Mouse (Mus musculus) adrenal gland, postnatal 36 days (tissue): ENCODE measurements at regions not wholly inside any gene's neighbourhood (a gene's known extent, or its start where the extent isn't known, plus 50 kb on each side); places are given as distances from the start of the nearest gene placed in this dataset.
A peak's percentile ranks its signal among the peaks of the same experiment; 100 is the strongest.

Source experiments
- DNase-seq, 2 experiments: peaks; one replicate each; pipeline ENCODE4 v3.0.0; 2021; ENCODE audit warnings: mixed read lengths in 1 of 2

DNA sequence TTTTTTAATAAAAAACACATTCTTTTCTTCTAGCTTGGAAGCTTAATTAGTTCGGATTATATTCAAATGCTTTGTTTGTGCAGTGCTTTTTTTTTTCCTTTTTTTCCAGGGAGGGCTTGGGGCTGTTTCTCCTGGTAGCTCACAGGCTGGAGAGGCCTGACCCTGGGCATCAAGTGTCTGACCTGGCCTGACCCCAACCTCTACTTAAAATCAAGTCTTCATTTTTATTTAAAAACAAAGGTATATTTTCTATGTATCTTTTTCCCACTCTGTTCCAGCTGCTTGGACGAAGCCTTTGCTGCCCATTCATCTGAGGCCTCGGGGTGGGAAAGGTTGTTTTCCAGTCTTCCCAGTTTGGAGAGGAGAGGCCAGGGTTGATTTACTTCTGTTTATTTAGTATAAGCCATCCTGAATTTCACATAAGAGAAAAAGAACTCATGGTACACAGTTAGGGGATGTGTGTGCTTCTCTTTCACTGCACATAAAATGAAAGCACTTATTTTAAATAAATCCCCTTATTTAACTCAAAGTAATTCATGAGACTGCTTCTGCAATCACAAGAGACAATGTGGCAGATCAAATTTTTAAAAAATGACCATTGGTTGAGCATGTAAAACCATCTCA is 539.1 kb downstream of the Ptprc start:
- no peak for DNase-seq

DNA sequence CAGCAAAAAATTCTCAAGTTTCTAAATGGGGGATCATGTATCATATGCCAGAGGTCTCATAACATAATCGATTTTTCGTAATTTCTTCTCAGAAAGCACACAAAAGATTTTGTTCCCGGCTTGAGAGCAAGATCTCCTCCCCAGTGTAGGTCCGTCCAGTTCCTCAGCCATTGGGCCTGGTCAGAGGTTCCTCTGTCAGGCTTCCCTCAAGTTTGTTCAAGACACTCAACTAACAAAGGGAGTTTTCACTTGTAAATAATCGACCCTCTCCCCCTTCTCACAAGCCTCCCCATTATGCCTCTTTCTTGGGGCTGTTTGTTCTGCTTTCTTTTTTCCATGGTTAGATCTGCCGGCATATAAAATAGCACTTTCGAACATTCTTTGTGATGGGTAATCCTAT is 539.7 kb downstream of the Ptprc start:
- DNase-seq = no peak

DNA sequence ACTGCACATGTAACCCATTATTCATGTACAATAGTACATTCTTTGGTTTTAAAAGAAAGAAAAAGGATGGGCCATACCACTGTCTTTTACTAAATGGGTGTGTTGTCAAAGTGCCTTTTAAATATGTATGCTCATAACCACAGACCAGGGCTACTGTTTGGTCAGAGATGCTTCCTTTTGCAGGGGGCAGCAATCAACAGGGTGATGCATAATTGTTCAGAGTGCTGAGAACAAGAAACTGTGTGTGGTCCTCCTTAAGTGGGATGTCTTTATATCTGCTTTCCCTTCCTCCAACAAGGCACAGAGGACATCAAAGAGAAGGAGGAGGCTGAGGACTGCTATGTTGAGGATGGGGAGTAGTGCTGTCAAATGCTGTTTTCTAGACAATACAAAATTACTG is 544.0 kb downstream of the Ptprc start:
- DNase-seq = no peak

DNA sequence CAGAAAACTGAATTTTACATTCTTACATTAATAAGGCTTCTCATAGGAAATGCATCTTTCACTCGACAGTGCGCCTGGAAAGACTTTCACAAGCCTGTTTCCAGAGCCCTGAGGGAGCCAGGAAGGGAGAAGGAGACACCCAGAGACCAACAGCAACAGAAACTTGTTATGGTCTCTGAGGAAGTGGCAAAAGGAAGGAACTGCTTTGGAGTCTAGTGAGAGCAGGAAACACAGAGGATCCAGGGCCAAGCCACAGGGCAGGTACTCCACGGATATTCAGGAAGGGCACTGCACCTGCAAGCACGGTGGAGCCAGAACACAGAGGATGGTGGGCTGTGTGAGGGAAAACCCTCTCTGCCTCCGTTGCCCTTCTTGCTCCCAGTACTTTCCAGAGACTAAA is 554.8 kb downstream of the Ptprc start:
- peak; percentile 4 to 6 for DNase-seq

DNA sequence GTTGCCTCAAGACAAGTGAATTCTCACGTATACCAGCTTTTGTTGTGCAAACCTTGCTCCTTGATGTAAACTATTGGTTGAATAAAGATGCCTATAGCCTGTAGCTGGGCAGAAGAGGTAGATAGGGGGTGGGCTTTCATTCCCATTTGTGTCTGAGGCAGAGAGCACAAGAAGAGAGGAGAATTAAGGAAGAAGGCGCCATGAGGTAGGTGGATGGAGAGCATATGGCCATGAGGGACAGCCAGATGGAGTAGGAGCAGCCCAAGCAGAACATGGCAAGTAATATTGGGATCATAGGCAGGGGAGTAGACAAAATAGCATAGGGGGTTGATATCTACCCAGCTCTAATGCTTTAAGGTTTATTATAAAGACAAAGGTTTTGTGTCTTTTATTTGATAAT is 557.3 kb downstream of the Ptprc start:
- DNase-seq = no peak

DNA sequence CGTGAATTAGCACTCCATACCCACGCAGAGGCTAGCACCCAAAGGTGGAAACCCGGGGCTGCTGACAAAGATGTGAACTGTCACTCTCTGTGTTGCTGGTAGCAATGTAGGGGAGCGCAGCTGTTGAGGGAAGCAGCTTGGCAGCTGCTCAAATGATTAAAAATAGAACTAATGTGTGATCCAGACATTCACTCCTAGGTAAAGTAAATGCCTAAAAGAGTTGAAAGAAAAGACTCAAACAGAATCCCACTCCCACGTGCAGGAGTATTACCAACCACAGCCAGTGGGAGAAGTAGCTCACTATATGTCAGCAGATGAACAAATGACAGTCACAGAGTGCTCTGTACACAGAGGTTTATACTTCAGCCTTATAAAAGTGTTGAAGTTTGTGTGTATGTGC is 558.0 kb downstream of the Ptprc start:
- DNase-seq = no peak

DNA sequence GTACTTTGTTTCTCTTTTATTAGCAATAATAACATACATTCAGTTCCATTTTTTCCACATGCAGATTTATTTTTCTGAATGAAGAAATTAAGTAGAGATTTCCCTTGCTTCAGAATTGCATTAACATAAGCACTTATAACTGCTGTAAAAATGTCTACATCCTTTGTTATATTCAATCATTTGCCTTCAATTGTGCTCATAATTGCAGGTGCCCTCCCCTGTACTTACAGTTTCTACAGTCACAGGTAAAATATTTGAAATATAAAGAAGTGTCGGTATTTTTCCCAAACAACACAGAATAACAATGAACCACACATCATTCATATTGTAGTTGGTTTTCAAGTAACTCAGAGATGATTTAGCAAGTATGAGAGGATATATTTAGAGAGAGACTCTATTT is 568.8 kb downstream of the Ptprc start:
- DNase-seq = no peak

DNA sequence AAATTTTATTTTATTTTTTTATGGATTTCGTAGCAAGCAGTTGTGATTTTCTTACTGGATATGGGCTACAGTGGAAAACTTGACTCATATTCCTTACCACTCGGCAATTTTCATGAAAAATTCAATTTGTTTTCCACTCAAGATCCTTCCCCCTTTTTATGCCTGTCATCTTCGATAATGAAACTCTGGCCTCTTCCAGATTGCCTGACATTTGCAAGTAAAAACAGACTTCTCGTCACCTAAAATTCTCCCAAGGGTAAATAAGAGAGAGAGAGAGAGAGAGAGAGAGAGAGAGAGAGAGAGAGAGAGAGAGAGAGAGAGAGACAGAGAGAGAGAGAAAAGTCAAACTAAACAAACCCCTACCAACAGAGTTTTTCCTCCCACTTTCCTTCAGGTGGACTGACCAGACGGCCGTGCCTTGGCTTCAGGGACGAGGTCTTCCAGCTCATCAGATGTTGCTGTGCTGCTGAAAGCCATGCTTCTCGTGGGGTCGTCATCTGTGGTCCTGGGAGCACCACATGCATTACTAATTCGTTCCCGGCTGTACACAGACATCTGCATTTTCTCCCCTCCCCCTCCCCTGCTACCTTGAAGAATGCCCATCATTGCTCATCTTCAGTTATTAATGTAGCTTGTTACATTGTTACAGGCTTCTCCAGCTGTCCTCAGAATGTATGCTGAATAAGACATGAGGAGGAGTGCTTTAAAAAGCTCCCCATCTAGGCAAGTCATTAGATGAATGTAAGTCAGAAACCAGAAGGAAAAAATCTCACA is 569.4 kb downstream of the Ptprc start:
- DNase-seq = no peak

DNA sequence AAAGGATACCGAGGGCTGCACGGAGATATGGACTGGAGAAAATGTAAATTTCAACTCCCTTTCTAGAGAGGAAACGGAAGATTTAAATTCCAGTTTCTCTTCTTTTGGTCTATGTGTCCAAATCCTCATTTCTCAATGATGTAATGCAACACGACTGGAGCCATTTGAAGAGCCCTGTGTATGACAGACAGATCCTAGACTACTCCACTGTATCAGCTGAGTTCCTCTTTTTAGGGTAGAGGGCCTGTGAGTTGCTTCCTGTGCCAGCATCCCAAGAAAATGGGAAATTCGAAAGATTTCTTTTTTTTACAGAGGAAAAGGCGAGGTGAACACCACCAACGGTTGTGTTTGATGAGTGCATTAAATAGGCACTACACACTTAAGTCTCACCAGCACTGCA is 581.8 kb downstream of the Ptprc start:
- DNase-seq = no peak

DNA sequence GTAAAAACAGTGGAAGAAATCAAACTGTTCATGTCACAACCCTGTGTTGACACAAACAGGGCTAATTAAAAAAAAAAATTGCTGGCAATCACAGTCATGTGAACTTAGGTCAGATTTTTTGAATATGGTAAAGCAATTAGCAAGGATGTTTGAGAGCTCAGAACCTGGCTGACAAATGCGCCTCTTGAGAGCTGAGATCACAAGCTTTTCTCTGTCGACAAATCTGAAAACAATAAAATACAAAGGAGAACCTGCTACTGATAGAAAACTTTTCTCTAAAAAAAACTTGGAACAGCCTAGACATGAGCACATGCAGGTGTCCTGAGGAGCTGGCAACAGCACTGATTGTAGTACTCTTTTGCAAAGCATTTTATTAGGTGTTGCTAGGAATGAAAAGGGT is 583.6 kb downstream of the Ptprc start:
- DNase-seq = no peak

DNA sequence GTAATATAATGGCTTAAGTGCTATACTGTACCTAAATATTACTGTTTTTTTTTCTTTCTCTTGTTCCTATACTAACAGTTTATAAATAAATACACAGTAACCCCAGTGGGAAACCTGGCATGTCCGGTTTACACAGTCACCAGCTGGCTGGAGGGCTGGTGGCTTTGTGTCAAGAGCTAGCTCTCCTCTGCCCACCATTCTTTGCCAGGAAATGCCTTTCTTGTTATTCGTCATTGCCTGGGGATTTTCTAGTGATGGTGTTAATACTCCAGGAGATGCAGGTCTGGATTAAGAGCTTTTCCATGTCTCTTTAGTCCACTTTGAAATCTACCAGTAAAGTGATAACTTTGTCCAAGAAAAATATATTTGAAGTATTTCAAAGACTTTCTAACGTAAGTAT is 584.2 kb downstream of the Ptprc start:
- peak in 1 of 2 experiments; percentile 5 for DNase-seq

DNA sequence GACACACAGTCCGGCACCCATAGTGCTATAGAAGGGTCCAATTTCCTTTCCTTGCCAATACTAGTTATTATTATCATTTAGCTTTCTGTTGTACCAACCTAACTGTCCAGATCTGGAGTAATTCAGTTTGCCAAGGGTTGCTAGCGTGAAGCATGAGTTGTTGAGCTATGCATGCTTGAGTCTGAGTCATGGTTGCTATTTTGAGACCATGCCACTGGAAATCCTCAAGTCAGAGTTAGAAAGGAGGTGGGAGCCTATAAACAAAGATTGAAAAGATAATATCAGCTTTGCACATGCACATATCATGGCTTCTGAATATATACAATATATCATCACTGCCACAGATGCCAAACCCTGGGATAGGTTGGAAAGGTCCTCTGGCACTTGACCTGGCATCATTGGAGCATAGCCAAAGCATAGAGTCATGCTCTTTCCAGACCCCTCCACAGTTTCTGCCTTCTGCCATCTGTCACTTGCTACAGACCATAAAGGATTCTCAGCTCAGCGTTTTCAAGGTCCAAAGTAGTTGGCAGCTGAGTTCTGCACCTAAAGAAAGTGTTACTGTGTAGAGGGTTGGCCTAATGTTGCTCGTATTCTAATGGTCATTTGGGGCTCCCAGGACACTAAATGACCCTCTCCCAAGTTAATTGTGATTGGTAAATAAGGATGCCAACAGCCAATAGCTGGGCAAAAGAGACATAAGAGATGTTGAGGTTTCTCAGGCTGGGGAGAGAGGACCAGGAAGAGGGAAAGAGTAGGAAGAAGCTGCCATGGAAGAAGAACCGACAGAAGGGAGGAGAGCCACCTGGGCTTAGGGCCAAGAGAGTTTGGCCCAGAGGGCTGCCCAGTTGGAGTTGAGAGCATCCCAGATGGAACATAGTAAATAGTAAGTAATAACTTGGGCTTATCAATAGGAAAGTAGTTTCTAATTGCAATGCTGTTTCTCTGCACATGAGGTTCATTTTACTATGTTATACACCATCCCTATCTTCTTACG is 586.9 kb downstream of the Ptprc start:
- DNase-seq = no peak

DNA sequence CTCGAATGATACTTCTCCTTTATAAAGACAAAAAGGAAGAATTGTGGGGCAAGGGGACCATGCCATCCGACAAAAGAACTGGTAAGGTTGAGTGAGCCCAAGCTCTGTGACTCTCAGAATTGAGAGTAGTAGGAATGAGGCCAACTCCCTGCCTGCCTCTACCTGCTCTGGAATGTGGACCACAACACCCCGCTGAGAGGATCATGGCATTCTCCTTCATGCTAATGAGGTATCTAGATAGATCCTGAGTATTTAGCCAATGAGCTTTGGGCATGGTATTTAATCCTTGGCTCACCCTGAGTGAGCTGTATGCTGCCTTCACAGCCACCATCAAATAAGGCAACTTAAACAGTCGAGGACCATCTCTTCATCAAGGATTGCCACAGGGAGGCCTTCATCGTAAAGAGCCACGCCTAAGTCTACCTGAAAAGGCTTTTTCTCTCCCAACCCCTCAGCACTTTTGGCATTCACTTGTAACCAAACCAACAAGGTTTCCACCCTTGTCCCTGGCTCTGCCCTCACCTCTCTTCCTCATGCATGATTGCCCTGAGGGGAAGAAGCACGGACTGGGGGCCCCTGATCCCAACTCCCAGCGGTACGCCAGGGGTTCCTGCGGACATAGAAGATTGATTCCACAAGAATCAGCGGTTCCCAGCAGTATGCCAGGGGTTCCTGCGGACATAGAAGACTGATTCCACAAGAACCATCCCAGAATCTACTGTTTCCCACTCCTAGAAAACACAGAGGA is 587.9 kb downstream of the Ptprc start:
- DNase-seq = no peak

DNA sequence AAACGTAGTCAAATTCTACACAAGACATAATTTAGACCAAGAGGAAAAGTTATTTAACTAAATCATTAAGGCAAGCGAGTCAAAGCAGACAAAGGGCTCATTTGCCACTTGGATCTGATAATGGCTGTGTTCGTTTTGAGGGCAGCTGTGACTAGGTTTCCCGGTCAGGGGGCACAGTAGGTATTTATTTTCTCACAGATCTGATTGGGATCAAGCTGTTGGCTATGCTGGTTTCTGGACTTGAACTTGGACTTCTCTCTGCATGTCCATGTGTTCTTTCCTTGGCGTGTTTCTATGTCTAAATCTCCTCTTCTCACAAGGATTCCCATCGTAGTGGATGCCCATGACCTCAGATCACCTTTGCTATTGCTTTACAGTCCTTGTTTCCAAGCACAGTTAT is 590.8 kb downstream of the Ptprc start:
- no peak for DNase-seq

DNA sequence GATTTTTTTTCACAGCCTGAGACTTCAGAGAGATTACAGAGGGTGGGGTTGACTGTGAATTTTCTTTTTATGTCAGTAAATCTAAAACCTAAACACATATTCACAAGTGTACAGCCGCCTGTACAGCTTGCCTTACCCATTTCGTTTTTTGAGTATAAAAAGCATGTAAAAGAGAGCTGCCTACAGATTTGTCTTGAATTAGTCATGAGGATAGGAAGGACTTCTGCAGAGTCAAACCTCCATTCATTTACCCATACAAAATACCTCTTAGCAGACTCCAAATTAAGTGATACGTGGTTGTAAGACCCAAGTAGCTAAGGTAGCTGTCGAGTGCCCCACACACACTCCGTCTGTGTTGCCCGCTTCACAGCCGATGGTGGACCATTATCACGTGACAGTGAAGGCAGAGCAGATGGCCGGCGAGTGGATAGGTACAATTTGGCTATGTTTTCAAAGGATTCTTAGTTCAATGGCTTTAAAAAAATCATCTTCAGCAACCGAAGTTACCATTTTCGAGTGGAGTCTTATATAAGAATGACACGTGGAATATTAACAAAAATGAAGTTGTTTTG is 591.3 kb downstream of the Ptprc start:
- DNase-seq = no peak

DNA sequence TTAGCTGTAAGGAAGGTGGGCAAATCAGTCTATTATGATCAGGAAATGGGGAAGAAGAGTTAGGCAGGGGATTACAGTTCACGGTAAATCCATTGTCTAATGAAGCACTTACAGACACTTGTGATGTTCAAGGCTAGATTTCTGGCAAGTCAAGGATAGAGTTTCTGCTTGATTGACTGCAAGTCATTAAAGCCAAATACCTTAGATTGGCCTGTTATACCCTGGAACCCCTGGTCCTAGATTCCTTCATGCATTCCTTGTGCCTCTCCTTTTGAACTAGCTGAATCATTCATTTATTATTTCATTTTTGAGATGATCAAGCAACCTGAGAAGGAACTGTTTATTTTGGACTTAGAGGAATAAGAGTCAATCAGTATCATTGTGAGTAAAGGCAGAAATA is 597.9 kb downstream of the Ptprc start:
- DNase-seq = no peak

DNA sequence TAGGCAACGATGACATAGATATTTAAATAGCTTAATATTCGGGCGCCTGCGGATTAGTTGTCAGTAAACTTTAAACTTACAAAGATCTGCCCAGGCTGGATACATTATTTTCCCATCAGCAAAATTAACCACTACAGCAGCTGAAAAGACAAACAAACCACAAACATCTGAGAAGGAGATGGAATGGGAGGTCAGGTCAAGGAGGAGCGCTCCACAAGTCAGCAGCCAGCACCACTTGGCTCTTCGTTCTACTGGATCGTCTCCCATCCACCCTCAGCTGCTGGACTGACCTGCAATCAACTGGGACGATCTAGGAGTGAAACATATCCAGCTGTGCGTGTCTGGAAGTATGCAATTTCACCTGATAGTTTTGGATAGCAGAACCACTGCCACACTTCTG is 599.3 kb downstream of the Ptprc start:
- no peak for DNase-seq

DNA sequence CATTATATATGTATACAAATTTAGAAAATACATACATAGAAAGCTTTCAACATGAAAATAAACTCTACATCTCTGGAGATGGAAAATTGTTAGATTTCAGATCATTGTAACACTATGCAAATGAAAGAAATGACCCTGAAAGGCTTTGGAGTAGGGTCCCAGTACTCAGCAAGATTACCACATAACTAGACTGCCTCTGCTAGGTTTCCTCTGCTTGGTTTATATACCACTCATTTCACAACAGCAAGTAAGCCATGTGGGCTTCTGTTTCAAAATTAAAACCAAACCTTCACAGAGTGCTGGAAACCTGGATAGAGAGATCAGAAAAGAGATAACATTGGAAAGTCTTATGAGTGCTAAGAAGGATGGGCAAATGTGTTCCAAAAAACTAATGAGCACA is 600.1 kb downstream of the Ptprc start:
- DNase-seq = no peak

DNA sequence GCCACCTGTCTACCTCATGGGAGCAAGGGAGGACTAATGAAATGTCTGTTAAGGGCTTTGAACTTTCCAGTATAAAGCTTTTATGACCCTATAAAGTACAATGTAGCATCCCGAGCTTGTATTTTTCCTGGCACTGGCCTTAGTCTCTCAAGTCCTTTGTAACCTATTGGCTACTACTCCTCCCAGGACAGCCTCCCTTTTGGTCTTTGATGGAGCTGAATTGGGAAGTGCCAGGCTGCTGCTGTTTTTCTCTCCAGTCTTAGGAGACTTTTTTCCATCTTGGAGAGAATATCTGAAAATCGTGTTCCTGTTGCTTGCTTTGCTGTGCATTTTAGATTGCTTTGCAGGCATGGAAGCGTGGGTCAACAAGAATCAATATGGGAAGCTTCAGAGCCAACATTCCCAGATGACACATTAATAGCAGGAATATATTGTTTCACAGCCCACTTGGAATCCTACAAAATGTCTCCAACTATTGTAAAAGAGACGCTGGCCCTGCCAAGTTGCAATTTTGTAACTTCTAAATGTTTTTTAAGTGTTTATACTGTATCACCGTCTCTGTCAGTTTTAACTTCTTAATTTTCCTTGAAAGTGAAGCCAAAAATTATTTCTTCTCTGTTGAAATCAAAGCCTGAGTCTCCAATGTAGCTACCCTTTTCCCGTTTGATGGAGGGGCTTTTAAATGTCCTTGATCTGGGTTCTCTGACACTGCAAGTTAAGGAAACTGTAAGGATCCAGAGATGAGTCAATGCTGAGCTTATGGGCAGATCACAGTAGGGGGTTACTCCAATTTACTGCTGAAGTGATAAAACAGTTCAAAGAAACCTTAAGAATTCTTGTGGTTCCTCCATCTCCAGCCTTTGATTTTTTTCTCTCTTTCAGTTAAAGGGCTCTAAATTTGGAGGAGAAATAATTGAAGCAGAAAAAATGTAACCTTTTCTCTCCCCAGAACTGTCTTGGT is 603.3 kb downstream of the Ptprc start:
- DNase-seq = no peak

DNA sequence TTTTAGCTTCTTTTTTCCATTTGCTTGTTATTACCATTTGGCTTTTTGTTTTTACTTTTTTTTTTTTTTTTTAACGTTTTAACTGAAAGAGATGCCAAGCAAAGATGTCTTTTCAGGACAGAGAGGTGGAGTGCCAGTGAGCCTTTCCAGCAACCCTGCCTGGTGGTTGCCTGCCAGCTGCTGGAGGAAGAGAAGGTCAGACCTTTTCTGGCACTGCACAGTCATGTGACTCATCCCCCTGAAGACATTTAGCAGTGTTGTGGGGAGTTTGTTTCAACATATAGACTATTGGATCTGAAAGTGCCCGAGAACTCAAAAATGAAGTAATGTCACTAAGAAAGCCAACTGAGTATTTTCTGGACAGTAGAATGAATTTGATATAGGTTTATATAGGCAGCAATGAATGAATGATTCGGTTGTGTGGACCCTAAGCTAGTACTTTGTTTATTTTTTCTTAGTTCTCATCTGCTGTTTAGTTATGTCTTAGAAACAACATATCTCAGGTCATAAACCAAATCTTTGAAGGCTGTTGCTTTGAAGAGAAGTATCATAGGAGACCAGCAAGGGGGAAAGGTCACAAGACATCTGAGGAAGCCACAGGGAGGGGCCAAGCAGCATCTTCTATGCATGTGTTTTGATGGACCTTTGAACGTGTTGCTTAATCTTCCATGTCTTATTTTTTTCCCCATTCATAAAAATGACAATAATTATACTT is 604.2 kb downstream of the Ptprc start:
- peak; percentile 6 to 25 for DNase-seq
